Mouse (Mus musculus) lung, adult 2 months (tissue): ENCODE measurements around the gene Btg3.

Source experiments
- CTCF ChIP-seq: fragments of 200-500 bp; IDR thresholded peaks from 2 replicates; pipeline ENCODE4 v1.5.1; 2011; ENCODE audit warnings: mild to moderate bottlenecking, low read length, control low read depth; ENCODE audit not compliant: insufficient read depth
- POLR2A ChIP-seq: fragments of 200-500 bp; IDR thresholded peaks from 2 replicates; pipeline ENCODE4 v1.6.1; 2011; ENCODE audit warnings: low read depth, mild to moderate bottlenecking, control low read depth, low read length, borderline replicate concordance; ENCODE audit errors: extremely low read depth

- TF ChIP-seq POLR2A, result no peak
- no peak for TF ChIP-seq CTCF
Observed at GRCm38 (mm10) chr16:78407855-78408254, 30.9 kb upstream of the Btg3 start.
